Mouse (Mus musculus): ENCODE data around the gene Ankmy1. TPM values are rescaled to one million over a fixed set of nuclear protein-coding genes. Genes with fewer than 3 reads are reported as not detected.
A peak's percentile ranks its signal among the peaks of the same experiment; 100 is the strongest.

Gene Ankmy1
- polyA plus RNA-seq, 1 experiment, result 0.19 TPM

- Histone ChIP-seq H3K27me3 (ENCODE audit: control insufficient read depth, insufficient read depth, low read length) (no peaks in the 10 kb centered on the region), H3K27ac (ENCODE audit: insufficient read depth, low read length) (no peak overlapping the region), H3K4me1 (ENCODE audit: control insufficient read depth, insufficient read depth, insufficient read length) (no peaks in the 10 kb centered on the region; the same call in 1 of the 2 replicates), H3K36me3 (ENCODE audit: control insufficient read depth, insufficient read depth, low read length) (peaks cover 10% of the 10 kb centered on the region), H3K4me3 (ENCODE audit: extremely low read depth, insufficient read depth, insufficient read length) (no peak overlapping the region)
- TF ChIP-seq CTCF (IDR thresholded peaks at IDR 0.05; ENCODE audit: extremely low read depth, insufficient read depth, insufficient read length, insufficient replicate concordance) (no peak), POLR2A (IDR thresholded peaks at IDR 0.05; ENCODE audit: low read depth, low read length) (no peak)
- 94% methylated on average over 3 of the region's 3 CpGs for WGBS
- DNase-seq (ENCODE audit: low read depth in 1 of 2, low spot score in 2 of 2), result no peak
Measured at GRCm38 (mm10) chr1:92936467-92936866, 33.8 kb upstream of the Ankmy1 start.

GRCm38 (mm10) chr1:92935977-92936376 lies 33.3 kb upstream of the Ankmy1 start:
- no peak for DNase-seq (ENCODE audit: low read depth in 1 of 2, low spot score in 2 of 2)
- WGBS, result 34% methylated on average over 2 of the region's 2 CpGs
- Histone ChIP-seq H3K27ac (ENCODE audit: insufficient read depth, low read length) (no peak overlapping the region), H3K4me3 (ENCODE audit: extremely low read depth, insufficient read depth, insufficient read length) (no peak overlapping the region), H3K27me3 (ENCODE audit: control insufficient read depth, insufficient read depth, low read length) (no peaks in the 10 kb centered on the region), H3K36me3 (ENCODE audit: control insufficient read depth, insufficient read depth, low read length) (peaks cover 8% of the 10 kb centered on the region), H3K4me1 (ENCODE audit: control insufficient read depth, insufficient read depth, insufficient read length) (no peaks in the 10 kb centered on the region; the same call in 1 of the 2 replicates)
- no peak for TF ChIP-seq CTCF (IDR thresholded peaks at IDR 0.05; ENCODE audit: extremely low read depth, insufficient read depth, insufficient read length, insufficient replicate concordance)
- TF ChIP-seq POLR2A (IDR thresholded peaks at IDR 0.05; ENCODE audit: low read depth, low read length), result no peak

GRCm38 (mm10) chr1:92935054-92935962 lies 32.6 kb upstream of the Ankmy1 start:
- no peaks in the 10 kb centered on the region for H3K27me3 ChIP-seq (ENCODE audit: control insufficient read depth, insufficient read depth, low read length)
- no peak for DNase-seq (ENCODE audit: low read depth in 1 of 2, low spot score in 2 of 2)
- peaks cover 6% of the 10 kb centered on the region; the same call in 1 of the 2 replicates for H3K36me3 ChIP-seq (ENCODE audit: control insufficient read depth, insufficient read depth, low read length)
- no peaks in the 10 kb centered on the region; the same call in 1 of the 2 replicates for H3K4me1 ChIP-seq (ENCODE audit: control insufficient read depth, insufficient read depth, insufficient read length)
- H3K27ac ChIP-seq (ENCODE audit: insufficient read depth, low read length), result peak overlapping the region; percentile 84
- H3K4me3 ChIP-seq (ENCODE audit: extremely low read depth, insufficient read depth, insufficient read length), result peak overlapping the region; percentile 58
- TF ChIP-seq CTCF (IDR thresholded peaks at IDR 0.05; ENCODE audit: extremely low read depth, insufficient read depth, insufficient read length, insufficient replicate concordance) (no peak), POLR2A (IDR thresholded peaks at IDR 0.05; ENCODE audit: low read depth, low read length) (no peak)
- WGBS, result 14% methylated on average over 10 of the region's 10 CpGs

- Histone ChIP-seq H3K4me3 (ENCODE audit: extremely low read depth, insufficient read depth, insufficient read length) (peak within 1 kb of the TSS; percentile 58), H3K27me3 (ENCODE audit: control insufficient read depth, insufficient read depth, low read length) (no peaks in the 10 kb centered on the region), H3K27ac (ENCODE audit: insufficient read depth, low read length) (peak within 1 kb of the TSS; percentile 84), H3K36me3 (ENCODE audit: control insufficient read depth, insufficient read depth, low read length) (peaks cover under 1% of the 10 kb centered on the region; the same call in 1 of the 2 replicates), H3K4me1 (ENCODE audit: control insufficient read depth, insufficient read depth, insufficient read length) (no peaks in the 10 kb centered on the region; the same call in 1 of the 2 replicates)
- TF ChIP-seq CTCF (IDR thresholded peaks at IDR 0.05; ENCODE audit: extremely low read depth, insufficient read depth, insufficient read length, insufficient replicate concordance), result no peak
- TF ChIP-seq POLR2A (IDR thresholded peaks at IDR 0.05; ENCODE audit: low read depth, low read length), result peak; percentile 82
- WGBS, result under 1% methylated on average over 45 of the region's 45 CpGs
- DNase-seq (ENCODE audit: low read depth in 1 of 2, low spot score in 2 of 2), result peak; percentile 87 to 95
Measured at GRCm38 (mm10) chr1:92934182-92934827, 31.6 kb upstream of the Ankmy1 start, which contains the start of gene Capn10. Gene Capn10, plus strand, starts transcription at chr1:92934376.

- no peak for TF ChIP-seq CTCF (IDR thresholded peaks at IDR 0.05; ENCODE audit: extremely low read depth, insufficient read depth, insufficient read length, insufficient replicate concordance)
- no peak for TF ChIP-seq POLR2A (IDR thresholded peaks at IDR 0.05; ENCODE audit: low read depth, low read length)
- WGBS, result 40% methylated on average over 4 of the region's 4 CpGs
- Histone ChIP-seq H3K27ac (ENCODE audit: insufficient read depth, low read length) (peak overlapping the region; percentile 84), H3K4me1 (ENCODE audit: control insufficient read depth, insufficient read depth, insufficient read length) (no peaks in the 10 kb centered on the region; the same call in 1 of the 2 replicates), H3K4me3 (ENCODE audit: extremely low read depth, insufficient read depth, insufficient read length) (peak overlapping the region; percentile 58), H3K27me3 (ENCODE audit: control insufficient read depth, insufficient read depth, low read length) (no peaks in the 10 kb centered on the region), H3K36me3 (ENCODE audit: control insufficient read depth, insufficient read depth, low read length) (no peaks in the 10 kb centered on the region)
- no peak for DNase-seq (ENCODE audit: low read depth in 1 of 2, low spot score in 2 of 2)
Measured at GRCm38 (mm10) chr1:92933611-92934010, 30.9 kb upstream of the Ankmy1 start.

- H3K36me3 ChIP-seq (ENCODE audit: control insufficient read depth, insufficient read depth, low read length), result no peaks in the 10 kb centered on the region
- no peak overlapping the region for H3K4me3 ChIP-seq (ENCODE audit: extremely low read depth, insufficient read depth, insufficient read length)
- DNase-seq (ENCODE audit: low read depth in 1 of 2, low spot score in 2 of 2), result no peak
- no peaks in the 10 kb centered on the region for H3K27me3 ChIP-seq (ENCODE audit: control insufficient read depth, insufficient read depth, low read length)
- 26% methylated on average over 1 of the region's 1 CpGs for WGBS
- TF ChIP-seq CTCF (IDR thresholded peaks at IDR 0.05; ENCODE audit: extremely low read depth, insufficient read depth, insufficient read length, insufficient replicate concordance), result no peak
- no peak for TF ChIP-seq POLR2A (IDR thresholded peaks at IDR 0.05; ENCODE audit: low read depth, low read length)
- no peak overlapping the region for H3K27ac ChIP-seq (ENCODE audit: insufficient read depth, low read length)
- no peaks in the 10 kb centered on the region; the same call in 1 of the 2 replicates for H3K4me1 ChIP-seq (ENCODE audit: control insufficient read depth, insufficient read depth, insufficient read length)
Measured at GRCm38 (mm10) chr1:92930171-92930706, 27.5 kb upstream of the Ankmy1 start.
